Mouse (Mus musculus) ES-E14 (cell line): Measurements from ENCODE around the gene Ubl4b.

Experiments used
- CHD2 ChIP-seq: IDR thresholded peaks from 2 replicates; pipeline ENCODE4 v1.6.1; 2014; ENCODE audit warnings: mild to moderate bottlenecking, low read depth, low read length, inconsistent platforms
- ZC3H11A ChIP-seq: IDR thresholded peaks from 2 replicates; pipeline ENCODE4 v1.6.1; 2012; ENCODE audit warnings: low read depth, mild to moderate bottlenecking, inconsistent platforms, low read length, borderline replicate concordance

- no peak for TF ChIP-seq ZC3H11A
- TF ChIP-seq CHD2, result no peak
These were observed 38.8 kb upstream of the Ubl4b start for GRCm38 (mm10) chr3:107593632-107594031.
